Mouse (Mus musculus): ENCODE measurements around the gene Rps16.
A peak's percentile ranks its signal among the peaks of the same experiment; 100 is the strongest.

DNA sequence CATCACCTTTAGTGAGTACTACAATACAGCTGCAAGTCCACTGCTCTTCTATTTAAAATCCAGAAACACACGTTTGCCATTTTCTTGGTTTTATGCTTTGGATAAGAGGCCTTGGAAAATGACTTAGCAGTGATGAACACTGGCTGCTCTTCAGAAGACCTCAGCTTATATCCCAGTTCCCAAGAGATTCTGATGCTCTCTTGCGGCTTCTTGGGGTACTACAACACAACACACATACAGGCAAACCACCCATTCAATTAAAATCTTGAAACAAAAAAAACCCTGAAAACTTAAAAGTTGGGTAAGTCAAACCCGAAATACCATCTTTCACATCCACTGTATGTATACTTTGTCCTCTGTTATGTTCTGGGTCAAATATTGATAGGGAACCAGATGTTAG lies 47.5 kb downstream of the Rps16 start:
- TF ChIP-seq CTCF (IDR thresholded peaks at IDR 0.05) = peak; percentile 58
- TF ChIP-seq EP300 (IDR thresholded peaks at IDR 0.05) = no peak

All from lung, postnatal 0 days (tissue).